Mouse (Mus musculus) embryonic facial prominence, embryonic 11.5 days (tissue): ENCODE results near the gene Gm43064. TPM values are rescaled to one million over a fixed set of nuclear protein-coding genes. Genes with fewer than 3 reads are reported as not detected.
"Not testable (repeated sequence)": the region's sequence is repeated elsewhere in the genome, so short reads cannot be mapped to it uniquely, and the experiment has no call there.

ENCODE experiments used
- ATAC-seq: fragments of 200-750 bp; cut with Nextera tagmentation; replicated peaks from 2 replicates; pipeline ENCODE4 v1.8.0; 2017; ENCODE audit warnings: low read depth; ENCODE audit not compliant: insufficient number of reproducible peaks, low FRiP score, low TSS enrichment
- DNase-seq: peaks from one replicate; pipeline ENCODE4 v3.0.0-alpha.2; 2015; ENCODE audit warnings: low spot score
- H3K27ac ChIP-seq: fragments of 300-500 bp; sonication (generic); replicated peaks from 2 replicates; pipeline ENCODE4 v1.5.1; 2014; ENCODE audit warnings: mild to moderate bottlenecking, low read depth, low read length, control low read depth
- H3K27me3 ChIP-seq: fragments of 300-500 bp; sonication (generic); 2 replicates; pipeline ENCODE4 v1.6.1; 2014; ENCODE audit warnings: mild to moderate bottlenecking, low read length, moderate library complexity, mixed read lengths; ENCODE audit not compliant: control insufficient read depth, insufficient read depth
- H3K36me3 ChIP-seq: fragments of 300-500 bp; sonication (generic); replicated peaks from 2 replicates; pipeline ENCODE4 v1.6.1; 2014; ENCODE audit warnings: low read depth, mild to moderate bottlenecking, low read length, moderate library complexity, mixed read lengths; ENCODE audit not compliant: control insufficient read depth, insufficient read depth
- H3K4me1 ChIP-seq: fragments of 300-500 bp; sonication (generic); 2 replicates; pipeline ENCODE4 v1.6.1; 2014; ENCODE audit warnings: low read length, mixed read lengths; ENCODE audit not compliant: control insufficient read depth, insufficient read depth
- H3K4me2 ChIP-seq: fragments of 300-500 bp; sonication (generic); 2 replicates; pipeline ENCODE4 v1.6.1; 2014; ENCODE audit warnings: low read depth, mild to moderate bottlenecking, control low read depth, low read length, moderate library complexity
- H3K4me3 ChIP-seq: fragments of 300-500 bp; sonication (generic); 2 replicates; pipeline ENCODE4 v1.5.1; 2014; ENCODE audit warnings: low read depth, low read length, control low read depth
- H3K9ac ChIP-seq: fragments of 300-500 bp; sonication (generic); replicated peaks from 2 replicates; pipeline ENCODE4 v1.6.1; 2014; ENCODE audit warnings: mild to moderate bottlenecking, control low read depth, low read length
- H3K9me3 ChIP-seq: fragments of 300-500 bp; sonication (generic); replicated peaks from 2 replicates; pipeline ENCODE4 v1.6.1; 2016; ENCODE audit warnings: mild to moderate bottlenecking, low read length, inconsistent platforms, mixed read lengths; ENCODE audit not compliant: control insufficient read depth
- WGBS: fragments of 180-500 bp; shearing (Covaris S2); extraction: QIAGEN DNeasy Blood & Tissue Kit; methylation state at CpG from one replicate; pipeline ENCODE4 v1.1.7; 2014; 5-methylcytosine and 5-hydroxymethylcytosine counted together
- polyA plus RNA-seq: library from polyadenylated mRNA; unstranded; fragments of >200 nt; fragmentation: Nextera tagmentation; extraction: Ambion mirVana; gene quantifications from 2 replicates; pipeline ENCODE4 v1.2.1, GENCODE M21; 2014

The Gm43064 gene
- polyA plus RNA-seq, 1 experiment from 2014 or later, result not detected

GRCm38 (mm10) chr3:103832426-103832825, 23.1 kb downstream of the Gm43064 start, which contains the start of gene Bcl2l15:
Gene Bcl2l15, plus strand, starts transcription at chr3:103832601.
- Histone ChIP-seq H3K4me1 (no peaks in the 10 kb centered on the region), H3K9ac (no peak within 1 kb of the TSS), H3K9me3 (no peaks in the 10 kb centered on the region), H3K4me3 (no peak within 1 kb of the TSS), H3K27me3 (no peaks in the 10 kb centered on the region), H3K36me3 (no peaks in the 10 kb centered on the region), H3K27ac (no peak within 1 kb of the TSS), H3K4me2 (no peak within 1 kb of the TSS)
- ATAC-seq (no peak), DNase-seq (no peak)

- no peak overlapping the region for H3K4me2 ChIP-seq
- WGBS, result 88% methylated on average over 2 of the region's 2 CpGs
- no peaks in the 10 kb centered on the region for H3K27me3 ChIP-seq
- no peak overlapping the region for H3K4me3 ChIP-seq
- no peak overlapping the region for H3K27ac ChIP-seq
- H3K9ac ChIP-seq, result no peak overlapping the region
- ATAC-seq, result no peak
- no peaks in the 10 kb centered on the region for H3K36me3 ChIP-seq
- no peaks in the 10 kb centered on the region for H3K4me1 ChIP-seq
- no peaks in the 10 kb centered on the region for H3K9me3 ChIP-seq
- DNase-seq, result no peak
Observed at GRCm38 (mm10) chr3:103834001-103834400, 24.6 kb downstream of the Gm43064 start.

- H3K27me3 ChIP-seq, result no peaks in the 10 kb centered on the region
- no peaks in the 10 kb centered on the region for H3K9me3 ChIP-seq
- ATAC-seq, result no peak
- 72% methylated on average over 6 of the region's 6 CpGs for WGBS
- no peaks in the 10 kb centered on the region for H3K4me1 ChIP-seq
- H3K27ac ChIP-seq, result no peak overlapping the region
- no peak overlapping the region for H3K4me3 ChIP-seq
- no peak overlapping the region for H3K9ac ChIP-seq
- no peak overlapping the region for H3K4me2 ChIP-seq
- H3K36me3 ChIP-seq, result no peaks in the 10 kb centered on the region
- DNase-seq, result no peak
Observed at GRCm38 (mm10) chr3:103835272-103835950, 26.0 kb downstream of the Gm43064 start.

- ATAC-seq, result no peak
- DNase-seq, result no peak
- no peak overlapping the region for H3K4me3 ChIP-seq
- no peak overlapping the region for H3K9ac ChIP-seq
- no peaks in the 10 kb centered on the region for H3K9me3 ChIP-seq
- WGBS, result 80% methylated on average over 10 of the region's 10 CpGs
- H3K27me3 ChIP-seq, result no peaks in the 10 kb centered on the region
- no peak overlapping the region for H3K27ac ChIP-seq
- no peak overlapping the region for H3K4me2 ChIP-seq
- H3K4me1 ChIP-seq, result no peaks in the 10 kb centered on the region
- H3K36me3 ChIP-seq, result no peaks in the 10 kb centered on the region
Observed at GRCm38 (mm10) chr3:103835951-103836310, 26.6 kb downstream of the Gm43064 start.

GRCm38 (mm10) chr3:103836453-103836852, 27.1 kb downstream of the Gm43064 start:
- 96% methylated on average over 5 of the region's 5 CpGs for WGBS
- no peak overlapping the region for H3K4me3 ChIP-seq
- ATAC-seq, result no peak

GRCm38 (mm10) chr3:103839711-103840110, 30.3 kb downstream of the Gm43064 start:
- H3K4me2 ChIP-seq, result no peak overlapping the region
- no peak for DNase-seq
- no peak overlapping the region for H3K9ac ChIP-seq
- 90% methylated on average over 6 of the region's 6 CpGs for WGBS
- H3K27me3 ChIP-seq, result no peaks in the 10 kb centered on the region
- H3K9me3 ChIP-seq, result no peaks in the 10 kb centered on the region
- H3K27ac ChIP-seq, result no peak overlapping the region
- no peaks in the 10 kb centered on the region for H3K4me1 ChIP-seq
- H3K4me3 ChIP-seq, result no peak overlapping the region
- no peak for ATAC-seq
- H3K36me3 ChIP-seq, result no peaks in the 10 kb centered on the region

More at GRCm38 (mm10) chr3:103836453-103836852, 27.1 kb downstream of the Gm43064 start:
- no peak overlapping the region for H3K9ac ChIP-seq
- H3K27ac ChIP-seq, result no peak overlapping the region
- H3K36me3 ChIP-seq, result no peaks in the 10 kb centered on the region
- H3K27me3 ChIP-seq, result no peaks in the 10 kb centered on the region
- no peak overlapping the region for H3K4me2 ChIP-seq
- no peak for DNase-seq
- H3K4me1 ChIP-seq, result no peaks in the 10 kb centered on the region
- H3K9me3 ChIP-seq, result no peaks in the 10 kb centered on the region

GRCm38 (mm10) chr3:103840195-103840594, 30.8 kb downstream of the Gm43064 start:
- WGBS, result 90% methylated on average over 3 of the region's 3 CpGs
- not testable (repeated sequence) for H3K27ac ChIP-seq, H3K9ac ChIP-seq, H3K27me3 ChIP-seq, H3K4me2 ChIP-seq, H3K4me1 ChIP-seq, H3K36me3 ChIP-seq, H3K4me3 ChIP-seq, ATAC-seq, H3K9me3 ChIP-seq, DNase-seq

GRCm38 (mm10) chr3:103840946-103841345, 31.6 kb downstream of the Gm43064 start:
- H3K27ac ChIP-seq, DNase-seq, H3K4me2 ChIP-seq, H3K27me3 ChIP-seq, H3K4me1 ChIP-seq, ATAC-seq, H3K4me3 ChIP-seq, H3K36me3 ChIP-seq, H3K9me3 ChIP-seq, H3K9ac ChIP-seq: not testable (repeated sequence)
- 93% methylated on average over 7 of the region's 7 CpGs for WGBS
